Mouse (Mus musculus): Measurements from ENCODE around the gene Akt1s1. TPM values are rescaled to one million over a fixed set of nuclear protein-coding genes. Genes with fewer than 3 reads are reported as not detected.

Gene Akt1s1
- polyA plus RNA-seq, 1 experiment from 2014 or later, result 61.6 TPM

DNA sequence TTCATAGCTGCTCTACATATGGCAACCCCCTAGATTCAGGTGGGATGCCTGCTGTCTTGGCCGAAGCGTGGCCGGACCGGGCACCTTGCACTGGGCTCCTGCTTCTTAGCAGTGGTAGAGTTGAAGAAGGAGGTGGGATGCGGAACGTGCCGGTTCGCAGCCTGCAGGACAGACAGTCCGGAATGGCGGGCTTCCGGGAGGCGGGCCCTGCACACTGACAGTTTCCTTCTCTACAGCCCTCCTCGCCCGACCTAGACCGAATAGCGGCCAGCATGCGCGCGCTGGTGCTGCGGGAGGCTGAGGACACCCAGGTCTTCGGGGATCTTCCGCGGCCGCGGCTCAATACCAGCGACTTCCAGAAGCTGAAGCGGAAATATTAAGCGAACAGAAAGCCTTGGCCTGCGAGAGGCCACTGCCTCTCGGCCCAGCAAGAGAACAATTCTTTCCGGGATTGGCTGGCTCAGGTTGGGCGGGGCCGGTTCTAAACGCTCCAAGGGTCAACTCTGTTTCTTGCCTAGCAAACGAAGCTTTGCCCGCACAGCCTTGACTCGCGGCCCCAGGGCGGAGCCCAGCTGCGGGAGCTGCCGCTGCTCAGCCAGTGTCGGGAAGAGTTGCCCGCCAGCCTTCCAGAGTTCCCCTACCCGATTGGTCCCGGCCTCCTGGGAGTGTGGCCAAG lies 5.7 kb downstream of the Akt1s1 start:
- H3K27ac ChIP-seq (replicated peaks in 1 of 2; ENCODE audit: control insufficient read depth in 1 of 2, insufficient read depth in 1 of 2, low read depth in 2 of 2, low read length in 2 of 2), result peak overlapping the region; percentile 93 to 96
- H3K4me3 ChIP-seq (ENCODE audit: control insufficient read depth in 1 of 2, insufficient read depth in 1 of 2, low read depth in 1 of 2, low read length in 2 of 2), result peak overlapping the region; percentile 46 to 59
- peaks cover 31% of the 10 kb centered on the region for H3K36me3 ChIP-seq (ENCODE audit: control insufficient read depth, insufficient read depth, low read length)
- H3K4me1 ChIP-seq (ENCODE audit: control insufficient read depth in 2 of 2, insufficient read depth in 2 of 2, low read length in 2 of 2), result peaks cover 23 to 48% of the 10 kb centered on the region in 2 experiments
- H3K27me3 ChIP-seq (ENCODE audit: control insufficient read depth, insufficient read depth, low read length), result no peaks in the 10 kb centered on the region
- peak overlapping the region; percentile 73 for H3K9ac ChIP-seq (ENCODE audit: low read length)
- H3K9me3 ChIP-seq (ENCODE audit: control insufficient read depth, low read length), result no peaks in the 10 kb centered on the region
- WGBS, result 1% methylated on average over 45 of the region's 45 CpGs
- ATAC-seq (ENCODE audit: insufficient number of reproducible peaks, insufficient read depth, low FRiP score, low read depth), result peak; percentile 34
- H3K4me2 ChIP-seq (ENCODE audit: low read length), result peak overlapping the region; percentile 81

DNA sequence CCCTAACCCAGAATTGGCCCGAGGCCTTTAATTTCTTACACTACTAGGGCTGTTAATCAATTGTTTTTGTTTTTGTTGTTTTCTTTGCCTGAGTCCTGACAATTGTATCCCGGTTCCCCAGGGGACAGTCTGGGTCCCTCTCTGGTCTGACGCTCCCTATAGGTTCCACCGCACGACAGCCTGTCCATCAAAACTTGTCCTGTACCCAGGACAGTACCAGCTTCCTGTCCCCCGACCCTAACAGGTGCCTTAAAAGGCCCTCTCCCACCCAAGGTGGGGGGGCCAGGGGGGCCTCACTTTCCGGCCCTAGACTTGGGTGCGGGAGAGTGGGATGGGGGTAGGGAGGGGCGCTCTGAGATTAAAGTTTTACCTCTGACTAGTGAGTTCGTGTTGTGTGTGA lies 6.2 kb downstream of the Akt1s1 start:
- no peaks in the 10 kb centered on the region for H3K27me3 ChIP-seq (ENCODE audit: control insufficient read depth, insufficient read depth, low read length)
- H3K4me1 ChIP-seq (ENCODE audit: control insufficient read depth in 2 of 2, insufficient read depth in 2 of 2, low read length in 2 of 2), result peaks cover 23 to 48% of the 10 kb centered on the region in 2 experiments
- H3K9me3 ChIP-seq (ENCODE audit: control insufficient read depth, low read length), result no peaks in the 10 kb centered on the region
- H3K27ac ChIP-seq (replicated peaks in 1 of 2; ENCODE audit: control insufficient read depth in 1 of 2, insufficient read depth in 1 of 2, low read depth in 2 of 2, low read length in 2 of 2), result peak overlapping the region; percentile 93 to 96
- no peak for ATAC-seq (ENCODE audit: insufficient number of reproducible peaks, insufficient read depth, low FRiP score, low read depth)
- peak overlapping the region; percentile 73 for H3K9ac ChIP-seq (ENCODE audit: low read length)
- H3K4me2 ChIP-seq (ENCODE audit: low read length), result peak overlapping the region; percentile 81
- peak overlapping the region; percentile 46 to 59 for H3K4me3 ChIP-seq (ENCODE audit: control insufficient read depth in 1 of 2, insufficient read depth in 1 of 2, low read depth in 1 of 2, low read length in 2 of 2)
- WGBS, result 35% methylated on average over 10 of the region's 10 CpGs
- H3K36me3 ChIP-seq (ENCODE audit: control insufficient read depth, insufficient read depth, low read length), result peaks cover 34% of the 10 kb centered on the region

DNA sequence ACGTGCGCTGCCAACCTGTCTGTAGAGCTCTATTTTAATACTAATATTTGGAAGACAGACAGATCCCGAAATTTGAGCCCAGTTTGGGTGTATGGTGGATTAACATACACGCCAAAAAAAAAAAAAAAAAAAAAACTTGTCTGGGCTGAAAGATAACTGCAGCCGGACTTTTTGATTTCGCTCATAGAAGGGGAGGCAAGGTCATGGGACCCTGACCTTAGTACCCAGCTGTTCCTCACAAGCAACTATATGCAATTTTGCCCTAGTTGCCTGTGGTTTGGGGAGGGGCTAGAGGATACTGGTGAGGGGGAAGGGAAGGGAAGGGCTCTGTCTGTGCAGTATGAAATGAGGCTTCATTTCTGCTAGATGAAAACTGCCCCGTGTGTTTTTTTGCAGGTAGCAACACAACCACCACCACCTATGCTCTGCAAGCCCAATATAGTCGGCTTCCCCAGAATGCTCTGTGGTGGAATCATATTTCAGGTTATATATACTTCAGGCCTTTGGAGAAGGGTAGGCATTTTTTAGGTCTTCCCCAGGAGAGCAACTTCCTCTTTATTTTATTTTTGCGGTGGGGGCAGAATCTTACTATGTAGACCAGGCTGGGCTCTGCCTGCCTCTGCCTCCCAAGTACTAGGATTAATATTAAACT lies 7.6 kb downstream of the Akt1s1 start:
- peak overlapping the region; percentile 92 for H3K9ac ChIP-seq (ENCODE audit: low read length)
- peaks cover 33% of the 10 kb centered on the region for H3K36me3 ChIP-seq (ENCODE audit: control insufficient read depth, insufficient read depth, low read length)
- H3K4me2 ChIP-seq (ENCODE audit: low read length), result peak overlapping the region; percentile 95
- ATAC-seq (ENCODE audit: insufficient number of reproducible peaks, insufficient read depth, low FRiP score, low read depth), result no peak
- H3K27ac ChIP-seq (replicated peaks in 1 of 2; ENCODE audit: control insufficient read depth in 1 of 2, insufficient read depth in 1 of 2, low read depth in 2 of 2, low read length in 2 of 2), result peak overlapping the region; percentile 92 to 95
- H3K9me3 ChIP-seq (ENCODE audit: control insufficient read depth, low read length), result no peaks in the 10 kb centered on the region
- 57% methylated on average over 9 of the region's 9 CpGs for WGBS
- peak overlapping the region in 1 of 2 experiments; percentile 86; a peak in 3 of 4 replicates for H3K4me3 ChIP-seq (ENCODE audit: control insufficient read depth in 1 of 2, insufficient read depth in 1 of 2, low read depth in 1 of 2, low read length in 2 of 2)
- H3K27me3 ChIP-seq (ENCODE audit: control insufficient read depth, insufficient read depth, low read length), result no peaks in the 10 kb centered on the region
- H3K4me1 ChIP-seq (ENCODE audit: control insufficient read depth in 2 of 2, insufficient read depth in 2 of 2, low read length in 2 of 2), result peaks cover 16 to 38% of the 10 kb centered on the region in 2 experiments

DNA sequence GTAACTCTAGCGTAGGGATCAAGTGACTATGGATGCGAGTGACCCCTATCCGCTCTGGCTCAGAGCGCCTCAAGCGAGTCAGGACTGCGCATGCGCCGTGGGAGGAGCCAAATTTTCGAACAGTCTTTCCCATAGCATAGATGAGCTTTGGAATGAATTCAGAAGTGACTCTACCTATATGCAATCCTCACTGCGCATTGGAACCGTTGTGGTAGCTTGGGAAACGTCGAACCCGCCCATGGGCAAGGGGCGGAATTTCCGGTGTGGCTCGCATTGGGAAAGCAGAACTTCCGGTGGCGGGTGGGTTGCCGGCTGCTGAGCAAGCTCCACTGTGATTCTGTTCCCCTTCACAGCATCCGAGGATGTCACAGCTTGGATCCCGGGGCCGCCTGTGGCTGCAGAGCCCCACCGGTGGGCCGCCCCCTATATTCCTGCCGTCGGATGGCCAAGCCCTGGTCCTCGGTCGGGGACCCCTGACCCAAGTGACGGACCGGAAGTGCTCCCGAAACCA lies 8.3 kb downstream of the Akt1s1 start, which contains the start of gene Pnkp:
Gene Pnkp, plus strand, starts transcription at position 98 of the 511 bp plus-strand sequence.
- H3K27ac ChIP-seq (replicated peaks in 1 of 2; ENCODE audit: control insufficient read depth in 1 of 2, insufficient read depth in 1 of 2, low read depth in 2 of 2, low read length in 2 of 2), result peak within 1 kb of the TSS; percentile 92 to 95
- WGBS, result under 1% methylated on average over 32 of the region's 32 CpGs
- peak within 1 kb of the TSS; percentile 95 for H3K4me2 ChIP-seq (ENCODE audit: low read length)
- H3K27me3 ChIP-seq (ENCODE audit: control insufficient read depth, insufficient read depth, low read length), result no peaks in the 10 kb centered on the region
- peak within 1 kb of the TSS; percentile 92 for H3K9ac ChIP-seq (ENCODE audit: low read length)
- H3K9me3 ChIP-seq (ENCODE audit: control insufficient read depth, low read length), result no peaks in the 10 kb centered on the region
- H3K4me3 ChIP-seq (ENCODE audit: control insufficient read depth in 1 of 2, insufficient read depth in 1 of 2, low read depth in 1 of 2, low read length in 2 of 2), result peak within 1 kb of the TSS; percentile 86 to 94
- peaks cover 35% of the 10 kb centered on the region for H3K36me3 ChIP-seq (ENCODE audit: control insufficient read depth, insufficient read depth, low read length)
- H3K4me1 ChIP-seq (ENCODE audit: control insufficient read depth in 2 of 2, insufficient read depth in 2 of 2, low read length in 2 of 2), result peaks cover 16 to 36% of the 10 kb centered on the region in 2 experiments
- 0 out of 2 replicates have a peak, but pooled peaks have one; percentile 23 for ATAC-seq (ENCODE audit: insufficient number of reproducible peaks, insufficient read depth, low FRiP score, low read depth)

DNA sequence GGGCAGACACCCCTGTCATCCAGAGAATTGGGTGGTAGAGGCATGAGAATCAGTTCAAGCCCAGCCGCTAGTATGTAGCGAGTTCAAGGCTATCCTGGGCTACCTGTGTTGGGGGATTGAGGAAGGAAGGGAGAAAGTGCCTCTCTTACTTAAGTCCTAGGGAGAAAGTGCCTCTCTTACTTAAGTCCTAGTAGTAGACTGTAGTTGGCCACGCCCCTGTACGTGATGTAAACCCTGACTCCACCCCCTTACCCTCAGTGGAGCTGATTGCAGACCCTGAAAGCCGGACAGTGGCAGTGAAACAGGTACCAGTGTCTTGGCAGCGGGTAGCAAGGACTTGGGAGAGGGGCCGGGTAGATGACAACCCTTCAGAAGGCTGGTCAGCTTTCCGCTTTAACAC lies 9.1 kb downstream of the Akt1s1 start:
- peaks cover 16 to 35% of the 10 kb centered on the region in 2 experiments for H3K4me1 ChIP-seq (ENCODE audit: control insufficient read depth in 2 of 2, insufficient read depth in 2 of 2, low read length in 2 of 2)
- H3K9me3 ChIP-seq (ENCODE audit: control insufficient read depth, low read length), result no peaks in the 10 kb centered on the region
- peak overlapping the region; percentile 86 to 94 for H3K4me3 ChIP-seq (ENCODE audit: control insufficient read depth in 1 of 2, insufficient read depth in 1 of 2, low read depth in 1 of 2, low read length in 2 of 2)
- H3K27me3 ChIP-seq (ENCODE audit: control insufficient read depth, insufficient read depth, low read length), result no peaks in the 10 kb centered on the region
- peak overlapping the region in 1 of 2 experiments; percentile 92; a peak in 1 of 4 replicates for H3K27ac ChIP-seq (replicated peaks in 1 of 2; ENCODE audit: control insufficient read depth in 1 of 2, insufficient read depth in 1 of 2, low read depth in 2 of 2, low read length in 2 of 2)
- peak overlapping the region; percentile 95 for H3K4me2 ChIP-seq (ENCODE audit: low read length)
- peaks cover 37% of the 10 kb centered on the region for H3K36me3 ChIP-seq (ENCODE audit: control insufficient read depth, insufficient read depth, low read length)
- 25% methylated on average over 8 of the region's 8 CpGs for WGBS
- no peak for ATAC-seq (ENCODE audit: insufficient number of reproducible peaks, insufficient read depth, low FRiP score, low read depth)
- H3K9ac ChIP-seq (ENCODE audit: low read length), result peak overlapping the region; percentile 92

DNA sequence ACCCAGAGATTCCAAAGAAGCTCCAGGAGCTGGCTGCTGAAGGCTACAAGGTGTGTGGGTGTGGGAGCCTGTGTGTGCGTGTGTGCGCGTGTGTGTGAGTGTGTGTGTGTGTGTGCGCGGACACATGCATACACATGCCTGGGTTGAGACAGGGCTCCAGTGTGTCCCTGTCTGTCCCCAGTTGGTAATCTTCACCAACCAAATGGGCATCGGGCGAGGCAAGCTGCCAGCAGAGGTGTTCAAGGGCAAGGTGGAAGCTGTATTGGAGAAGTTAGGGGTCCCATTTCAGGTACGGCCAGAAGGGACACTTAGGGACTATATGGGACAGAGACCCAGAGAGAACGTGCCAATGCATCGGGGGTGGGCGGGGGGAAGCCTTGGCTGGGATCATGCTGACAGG lies 11.1 kb downstream of the Akt1s1 start:
- ATAC-seq (ENCODE audit: insufficient number of reproducible peaks, insufficient read depth, low FRiP score, low read depth), result no peak
- H3K9ac ChIP-seq (ENCODE audit: low read length), result no peak overlapping the region
- H3K27me3 ChIP-seq (ENCODE audit: control insufficient read depth, insufficient read depth, low read length), result no peaks in the 10 kb centered on the region
- H3K36me3 ChIP-seq (ENCODE audit: control insufficient read depth, insufficient read depth, low read length), result peaks cover 48% of the 10 kb centered on the region
- H3K4me2 ChIP-seq (ENCODE audit: low read length), result no peak overlapping the region
- H3K27ac ChIP-seq (replicated peaks in 1 of 2; ENCODE audit: control insufficient read depth in 1 of 2, insufficient read depth in 1 of 2, low read depth in 2 of 2, low read length in 2 of 2), result no peak overlapping the region
- H3K4me1 ChIP-seq (ENCODE audit: control insufficient read depth in 2 of 2, insufficient read depth in 2 of 2, low read length in 2 of 2), result peaks cover 14 to 30% of the 10 kb centered on the region in 2 experiments
- H3K4me3 ChIP-seq (ENCODE audit: control insufficient read depth in 1 of 2, insufficient read depth in 1 of 2, low read depth in 1 of 2, low read length in 2 of 2), result no peak overlapping the region
- 87% methylated on average over 11 of the region's 11 CpGs for WGBS
- H3K9me3 ChIP-seq (ENCODE audit: control insufficient read depth, low read length), result no peaks in the 10 kb centered on the region

DNA sequence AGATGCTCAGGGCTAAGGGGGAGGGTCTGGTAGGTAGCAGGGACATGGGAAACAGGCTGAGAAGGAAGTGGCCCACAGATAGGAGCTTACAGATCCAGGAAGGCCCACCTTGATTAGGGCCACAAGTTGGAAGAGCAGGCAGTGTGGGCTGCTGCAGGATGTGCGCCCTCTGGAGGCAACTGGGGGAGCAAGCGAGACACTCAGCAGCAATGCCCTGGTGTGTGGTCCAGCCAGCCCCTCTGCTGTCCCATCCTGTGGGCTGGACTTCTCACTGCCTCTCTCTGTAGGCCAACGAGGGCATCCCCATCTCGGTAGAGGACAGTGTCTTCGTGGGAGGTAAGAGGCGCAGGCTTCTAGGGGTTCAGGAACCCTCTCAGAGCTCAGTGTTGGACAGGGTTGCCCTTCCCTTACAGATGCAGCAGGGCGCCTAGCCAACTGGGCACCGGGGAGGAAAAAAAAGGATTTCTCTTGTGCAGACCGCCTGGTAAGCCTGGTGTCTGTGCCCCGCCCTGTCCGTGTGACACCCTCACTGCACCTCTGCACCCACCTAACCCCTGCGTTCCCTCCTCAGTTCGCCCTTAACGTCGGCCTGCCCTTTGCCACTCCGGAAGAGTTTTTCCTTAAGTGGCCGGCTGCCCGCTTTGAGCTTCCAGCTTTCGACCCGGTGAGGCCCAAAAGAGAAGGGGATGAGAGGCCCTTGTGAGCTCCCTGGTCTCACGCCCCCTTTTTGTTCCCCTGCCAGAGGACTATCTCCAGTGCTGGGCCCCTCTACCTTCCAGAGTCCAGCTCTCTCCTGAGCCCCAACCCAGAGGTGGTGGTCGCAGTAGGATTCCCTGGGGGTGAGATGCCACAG lies 12.0 kb downstream of the Akt1s1 start:
- Histone ChIP-seq H3K36me3 (ENCODE audit: control insufficient read depth, insufficient read depth, low read length) (peaks cover 57% of the 10 kb centered on the region), H3K4me3 (ENCODE audit: control insufficient read depth in 1 of 2, insufficient read depth in 1 of 2, low read depth in 1 of 2, low read length in 2 of 2) (no peak overlapping the region), H3K27ac (replicated peaks in 1 of 2; ENCODE audit: control insufficient read depth in 1 of 2, insufficient read depth in 1 of 2, low read depth in 2 of 2, low read length in 2 of 2) (no peak overlapping the region), H3K9me3 (ENCODE audit: control insufficient read depth, low read length) (no peaks in the 10 kb centered on the region), H3K27me3 (ENCODE audit: control insufficient read depth, insufficient read depth, low read length) (no peaks in the 10 kb centered on the region), H3K4me1 (ENCODE audit: control insufficient read depth in 2 of 2, insufficient read depth in 2 of 2, low read length in 2 of 2) (peaks cover 19 to 33% of the 10 kb centered on the region in 2 experiments), H3K9ac (ENCODE audit: low read length) (no peak overlapping the region), H3K4me2 (ENCODE audit: low read length) (no peak overlapping the region)
- ATAC-seq (ENCODE audit: insufficient number of reproducible peaks, insufficient read depth, low FRiP score, low read depth), result no peak
- WGBS, result 59% methylated on average over 22 of the region's 22 CpGs
